Mouse (Mus musculus) C2C12 (cell line): ENCODE results near the gene Gm47996.

Source experiments
- CTCF ChIP-seq: IDR thresholded peaks from one replicate; pipeline ENCODE4 v1.5.1; 2011; ENCODE audit not compliant: control insufficient read depth, insufficient read depth, insufficient read length
- MAX ChIP-seq: IDR thresholded peaks from one replicate; pipeline ENCODE4 v1.6.1; 2011; ENCODE audit warnings: mild to moderate bottlenecking, control low read depth
- USF1 ChIP-seq: IDR thresholded peaks from one replicate; pipeline ENCODE4 v1.6.1; 2011; ENCODE audit warnings: low read depth, mild to moderate bottlenecking, control low read depth, moderate library complexity

DNA sequence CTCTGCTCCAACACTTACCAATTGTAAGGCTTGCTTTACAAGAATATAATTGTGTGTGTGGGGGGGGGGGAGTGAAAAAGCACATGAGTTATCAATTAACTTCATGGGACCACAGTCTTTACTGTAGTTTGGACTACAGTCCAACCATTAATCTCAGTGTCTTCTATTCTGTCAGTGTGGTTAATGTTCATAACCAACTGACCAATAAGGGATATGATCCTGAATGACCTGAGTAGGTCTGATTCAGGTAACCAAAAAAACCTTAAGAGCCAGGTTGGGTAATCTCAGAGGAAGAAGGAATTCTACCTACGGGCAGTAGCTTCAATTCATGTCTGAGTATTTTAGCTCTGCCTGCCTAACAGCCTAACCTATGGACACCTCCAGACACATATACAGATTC lies 14.6 kb downstream of the Gm47996 start:
- TF ChIP-seq CTCF (no peak), USF1 (no peak), MAX (no peak)
